Mouse (Mus musculus) myocyte (in vitro differentiated cells): ENCODE measurements around the gene Auts2. TPM values are rescaled to one million over a fixed set of nuclear protein-coding genes. Genes with fewer than 3 reads are reported as not detected.

Experiments
- H3K27me3 ChIP-seq: one replicate; pipeline ENCODE4 v1.6.1; 2011; ENCODE audit not compliant: control insufficient read depth, insufficient read depth, insufficient read length
- H3K36me3 ChIP-seq: one replicate; pipeline ENCODE4 v1.6.1; 2011; ENCODE audit not compliant: control insufficient read depth, insufficient read depth
- H3K4me2 ChIP-seq: one replicate; pipeline ENCODE4 v1.6.1; 2011; ENCODE audit warnings: low read depth, control low read depth
- H3K4me3 ChIP-seq: one replicate; pipeline ENCODE4 v1.5.1; 2011; ENCODE audit warnings: mild to moderate bottlenecking, control low read depth, moderate library complexity
- H3K79me2 ChIP-seq: one replicate; pipeline ENCODE4 v1.6.1; 2011; ENCODE audit not compliant: control insufficient read depth, insufficient read depth
- H3ac ChIP-seq: one replicate; pipeline ENCODE4 v1.6.1; 2011; ENCODE audit not compliant: control insufficient read depth, insufficient read length
- CEBPB ChIP-seq: IDR thresholded peaks from 2 replicates; pipeline ENCODE4 v1.6.1; 2011; ENCODE audit warnings: mild to moderate bottlenecking, moderate library complexity; ENCODE audit not compliant: poor library complexity, insufficient read depth, severe bottlenecking
- E2F4 ChIP-seq: IDR thresholded peaks from one replicate; pipeline ENCODE4 v1.6.1; 2011; ENCODE audit warnings: mild to moderate bottlenecking, control low read depth, moderate library complexity; ENCODE audit not compliant: insufficient read depth
- MAX ChIP-seq: IDR thresholded peaks from one replicate; pipeline ENCODE4 v1.6.1; 2011; ENCODE audit warnings: low read depth, mild to moderate bottlenecking, control low read depth
- MYOD1 ChIP-seq, 3 experiments: IDR thresholded peaks; one replicate each; pipeline ENCODE4 v1.6.1; 2011; ENCODE audit warnings: control low read depth in 2 of 3, low read depth in 2 of 3, mild to moderate bottlenecking in 2 of 3, moderate library complexity in 1 of 3; ENCODE audit not compliant: insufficient read length in 2 of 3, control insufficient read depth in 1 of 3
- MYOG ChIP-seq, 3 experiments: IDR thresholded peaks; one replicate each; pipeline ENCODE4 v1.6.1; 2011; ENCODE audit warnings: control low read depth in 2 of 3, low read depth in 2 of 3, mild to moderate bottlenecking in 2 of 3; ENCODE audit not compliant: insufficient read length in 2 of 3, control insufficient read depth in 1 of 3, insufficient read depth in 1 of 3
- POLR2A ChIP-seq: IDR thresholded peaks from one replicate; pipeline ENCODE4 v1.6.1; 2011; ENCODE audit warnings: low read depth, mild to moderate bottlenecking, control low read depth, moderate library complexity; ENCODE audit not compliant: insufficient read length
- POLR2AphosphoS2 ChIP-seq: IDR thresholded peaks from one replicate; pipeline ENCODE4 v1.6.1; 2011; ENCODE audit warnings: low read depth, control low read depth; ENCODE audit not compliant: insufficient read length
- REST ChIP-seq: IDR thresholded peaks from one replicate; pipeline ENCODE4 v1.6.1; 2011; ENCODE audit warnings: mild to moderate bottlenecking, control low read depth, moderate library complexity; ENCODE audit not compliant: insufficient read depth, insufficient read length
- SRF ChIP-seq: IDR thresholded peaks from one replicate; pipeline ENCODE4 v1.6.1; 2011; ENCODE audit warnings: low read depth; ENCODE audit not compliant: control insufficient read depth, insufficient read length
- TCF12 ChIP-seq: IDR thresholded peaks from one replicate; pipeline ENCODE4 v1.6.1; 2011; ENCODE audit warnings: mild to moderate bottlenecking, control low read depth; ENCODE audit not compliant: poor library complexity, insufficient read depth, severe bottlenecking
- TCF3 ChIP-seq: IDR thresholded peaks from one replicate; pipeline ENCODE4 v1.6.1; 2011; ENCODE audit warnings: low read depth, control low read depth; ENCODE audit not compliant: insufficient read length
- USF1 ChIP-seq: IDR thresholded peaks from one replicate; pipeline ENCODE4 v1.6.1; 2011; ENCODE audit warnings: low read depth, mild to moderate bottlenecking, control low read depth, moderate library complexity
- polyA plus RNA-seq: library from polyadenylated mRNA; unstranded; fragments of >200 nt; fragmentation: generic; extraction: Trizol; gene quantifications from one replicate; pipeline ENCODE4 v1.2.1, GENCODE M21; 2012; ENCODE audit warnings: missing spikeins

Auts2 gene
- polyA plus RNA-seq, 1 experiment, result 8.0 TPM

GRCm38 (mm10) chr5:132323608-132324007, 219.5 kb downstream of the Auts2 start:
- H3K27me3 ChIP-seq, result no peaks in the 10 kb centered on the region
- TF ChIP-seq POLR2A (no peak), TCF3 (no peak), USF1 (no peak), MYOG (IDR thresholded peaks at IDR 0.05; ENCODE audit: control insufficient read depth in 1 of 3, insufficient read depth in 1 of 3, insufficient read length in 2 of 3, low read depth in 2 of 3) (no peak), TCF12 (no peak), SRF (no peak), POLR2AphosphoS2 (no peak), MAX (no peak), REST (no peak), CEBPB (no peak)
- no peaks in the 10 kb centered on the region for H3K36me3 ChIP-seq
- H3ac ChIP-seq, result no peak overlapping the region
- no peaks in the 10 kb centered on the region for H3K79me2 ChIP-seq
- H3K4me3 ChIP-seq, result no peak overlapping the region
- H3K4me2 ChIP-seq, result no peak overlapping the region

- no peaks in the 10 kb centered on the region for H3K27me3 ChIP-seq
- TF ChIP-seq USF1 (no peak), E2F4 (no peak), CEBPB (no peak), REST (no peak), MAX (no peak), TCF12 (no peak), POLR2AphosphoS2 (no peak), TCF3 (no peak), POLR2A (no peak), MYOD1 (IDR thresholded peaks at IDR 0.05; ENCODE audit: control insufficient read depth in 1 of 3, insufficient read length in 2 of 3, low read depth in 2 of 3) (no peak), MYOG (IDR thresholded peaks at IDR 0.05; ENCODE audit: control insufficient read depth in 1 of 3, insufficient read depth in 1 of 3, insufficient read length in 2 of 3, low read depth in 2 of 3) (no peak)
Observed at GRCm38 (mm10) chr5:132322971-132323370, 220.2 kb downstream of the Auts2 start.

GRCm38 (mm10) chr5:132318026-132318765, 224.9 kb downstream of the Auts2 start:
- H3K27me3 ChIP-seq, result no peaks in the 10 kb centered on the region
- H3K4me2 ChIP-seq, result no peak overlapping the region
- no peaks in the 10 kb centered on the region for H3K36me3 ChIP-seq
- no peak overlapping the region for H3K4me3 ChIP-seq
- no peaks in the 10 kb centered on the region for H3K79me2 ChIP-seq
- TF ChIP-seq CEBPB (no peak), E2F4 (no peak), POLR2AphosphoS2 (no peak), MYOD1 (IDR thresholded peaks at IDR 0.05; ENCODE audit: control insufficient read depth in 1 of 3, insufficient read length in 2 of 3, low read depth in 2 of 3) (no peak), REST (no peak), MYOG (IDR thresholded peaks at IDR 0.05; ENCODE audit: control insufficient read depth in 1 of 3, insufficient read depth in 1 of 3, insufficient read length in 2 of 3, low read depth in 2 of 3) (no peak), MAX (no peak), SRF (no peak), USF1 (no peak), POLR2A (no peak), TCF3 (no peak), TCF12 (no peak)
- H3ac ChIP-seq, result no peak overlapping the region

More at GRCm38 (mm10) chr5:132322971-132323370, 220.2 kb downstream of the Auts2 start:
- Histone ChIP-seq H3K36me3 (no peaks in the 10 kb centered on the region), H3K4me3 (no peak overlapping the region), H3ac (no peak overlapping the region), H3K79me2 (no peaks in the 10 kb centered on the region), H3K4me2 (no peak overlapping the region)

GRCm38 (mm10) chr5:132316897-132317296, 226.2 kb downstream of the Auts2 start:
- TF ChIP-seq MAX (no peak), MYOG (IDR thresholded peaks at IDR 0.05; ENCODE audit: control insufficient read depth in 1 of 3, insufficient read depth in 1 of 3, insufficient read length in 2 of 3, low read depth in 2 of 3) (no peak), E2F4 (no peak), POLR2AphosphoS2 (no peak), REST (no peak), POLR2A (no peak), CEBPB (no peak), USF1 (no peak), SRF (no peak), TCF12 (no peak)

More at GRCm38 (mm10) chr5:132316897-132317296, 226.2 kb downstream of the Auts2 start:
- no peaks in the 10 kb centered on the region for H3K79me2 ChIP-seq
- H3ac ChIP-seq, result no peak overlapping the region
- H3K4me3 ChIP-seq, result no peak overlapping the region
- no peaks in the 10 kb centered on the region for H3K36me3 ChIP-seq
- H3K27me3 ChIP-seq, result no peaks in the 10 kb centered on the region
- H3K4me2 ChIP-seq, result no peak overlapping the region
